Mouse (Mus musculus) neural tube, embryonic 11.5 days (tissue): ENCODE results near the gene Pdlim5. TPM values are rescaled to one million over a fixed set of nuclear protein-coding genes. Genes with fewer than 3 reads are reported as not detected.

ENCODE experiments used
- ATAC-seq: fragments of 200-750 bp; cut with Nextera tagmentation; 2 replicates; pipeline ENCODE4 v1.8.0; 2017; ENCODE audit warnings: moderate number of reproducible peaks, mild to moderate bottlenecking, moderate TSS enrichment, moderate library complexity; ENCODE audit not compliant: insufficient read depth, low FRiP score, low TSS enrichment
- DNase-seq: peaks from one replicate; pipeline ENCODE4 v3.0.0-alpha.2; 2015; ENCODE audit warnings: low spot score
- H3K27ac ChIP-seq: fragments of 300-500 bp; sonication (generic); 2 replicates; pipeline ENCODE4 v1.5.1; 2014; ENCODE audit warnings: low read depth, mild to moderate bottlenecking, low read length
- H3K27me3 ChIP-seq: fragments of 300-500 bp; sonication (generic); 2 replicates; pipeline ENCODE4 v1.6.1; 2014; ENCODE audit warnings: mild to moderate bottlenecking, low read length, mixed read lengths; ENCODE audit not compliant: control insufficient read depth, insufficient read depth
- H3K36me3 ChIP-seq: fragments of 300-500 bp; sonication (generic); 2 replicates; pipeline ENCODE4 v1.6.1; 2014; ENCODE audit warnings: mild to moderate bottlenecking, low read length, moderate library complexity, mixed read lengths; ENCODE audit not compliant: control insufficient read depth, insufficient read depth
- H3K4me1 ChIP-seq: fragments of 300-500 bp; sonication (generic); 2 replicates; pipeline ENCODE4 v1.6.1; 2014; ENCODE audit warnings: low read length, mixed read lengths; ENCODE audit not compliant: control insufficient read depth, insufficient read depth
- H3K4me2 ChIP-seq: fragments of 300-500 bp; sonication (generic); 2 replicates; pipeline ENCODE4 v1.6.1; 2014; ENCODE audit warnings: low read depth, mild to moderate bottlenecking, moderate library complexity
- H3K4me3 ChIP-seq: fragments of 300-500 bp; sonication (generic); 2 replicates; pipeline ENCODE4 v1.5.1; 2014; ENCODE audit warnings: low read depth, low read length
- H3K9ac ChIP-seq: fragments of 300-500 bp; sonication (generic); 2 replicates; pipeline ENCODE4 v1.6.1; 2014; ENCODE audit warnings: mild to moderate bottlenecking, low read length
- H3K9me3 ChIP-seq: fragments of 300-500 bp; sonication (generic); 2 replicates; pipeline ENCODE4 v1.6.1; 2016; ENCODE audit warnings: low read length; ENCODE audit not compliant: control insufficient read depth
- WGBS: fragments of 180-500 bp; shearing (Covaris S2); extraction: QIAGEN DNeasy Blood & Tissue Kit; methylation state at CpG from one replicate; pipeline ENCODE4 v1.1.7; 2014; 5-methylcytosine and 5-hydroxymethylcytosine counted together
- polyA plus RNA-seq: library from polyadenylated mRNA; unstranded; fragments of >200 nt; fragmentation: Nextera tagmentation; extraction: Ambion mirVana; gene quantifications from 2 replicates; pipeline ENCODE4 v1.2.1, GENCODE M21; 2014

Gene Pdlim5
- polyA plus RNA-seq, 1 experiment from 2014 or later: 20.8 TPM

DNA sequence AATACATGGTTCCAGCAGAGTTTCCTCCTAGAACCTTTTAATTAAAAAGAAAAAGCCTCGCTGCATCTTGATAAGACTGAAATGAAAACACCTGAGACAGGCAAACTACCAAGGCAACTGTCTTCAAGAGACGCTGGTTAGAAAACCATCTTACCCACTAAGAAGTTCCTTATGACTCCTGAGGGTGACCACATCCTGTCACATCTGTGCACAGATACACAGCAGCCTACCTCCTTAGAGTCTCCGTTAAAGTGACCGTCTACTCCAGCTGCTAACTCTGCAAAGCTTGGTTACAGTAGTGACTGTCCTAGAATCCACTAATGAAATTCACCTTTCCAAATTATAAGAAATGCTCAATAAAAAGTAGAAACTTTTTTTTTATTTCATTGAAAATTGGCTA, 38.8 kb downstream of the Pdlim5 start:
- no peak for DNase-seq
- H3K36me3 ChIP-seq: no peaks in the 10 kb centered on the region
- H3K27ac ChIP-seq: no peak overlapping the region
- ATAC-seq: no peak
- H3K4me3 ChIP-seq: no peak overlapping the region
- no peaks in the 10 kb centered on the region for H3K4me1 ChIP-seq
- H3K27me3 ChIP-seq: no peaks in the 10 kb centered on the region
- 83% methylated on average over 4 of the region's 4 CpGs for WGBS
- H3K9ac ChIP-seq: no peak overlapping the region
- H3K9me3 ChIP-seq: no peaks in the 10 kb centered on the region
- no peak overlapping the region for H3K4me2 ChIP-seq

DNA sequence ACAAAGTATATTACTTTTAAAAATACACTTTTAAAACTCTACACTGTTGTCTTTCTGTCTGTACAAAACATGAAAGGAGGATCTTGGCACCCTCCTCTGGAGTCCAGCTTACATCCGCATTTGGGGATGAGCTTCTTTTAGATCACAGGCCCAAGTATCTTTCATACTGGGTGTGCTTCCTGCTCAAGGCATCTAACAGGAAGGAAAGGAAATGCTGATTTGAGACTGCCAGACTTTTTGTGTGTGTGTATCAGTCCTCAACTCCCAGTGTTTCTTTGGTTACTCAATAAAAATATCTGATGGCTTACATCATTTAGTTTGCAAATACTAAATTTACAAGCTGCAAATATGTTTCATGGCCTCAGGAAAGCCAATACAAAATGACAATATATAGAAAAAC, 42.3 kb downstream of the Pdlim5 start:
- no peaks in the 10 kb centered on the region for H3K27me3 ChIP-seq
- H3K4me1 ChIP-seq: no peaks in the 10 kb centered on the region
- 87% methylated on average over 1 of the region's 1 CpGs for WGBS
- no peak overlapping the region for H3K4me3 ChIP-seq
- H3K36me3 ChIP-seq: no peaks in the 10 kb centered on the region
- no peak overlapping the region for H3K4me2 ChIP-seq
- no peak for ATAC-seq
- no peak overlapping the region for H3K9ac ChIP-seq
- no peak for DNase-seq
- no peaks in the 10 kb centered on the region for H3K9me3 ChIP-seq
- no peak overlapping the region for H3K27ac ChIP-seq

GRCm38 (mm10) chr3:142350513-142350912, 45.0 kb downstream of the Pdlim5 start:
- no peak overlapping the region for H3K9ac ChIP-seq
- DNase-seq: no peak
- no peaks in the 10 kb centered on the region for H3K27me3 ChIP-seq
- no peak for ATAC-seq
- no peaks in the 10 kb centered on the region for H3K36me3 ChIP-seq
- 68% methylated on average over 3 of the region's 3 CpGs for WGBS
- H3K9me3 ChIP-seq: no peaks in the 10 kb centered on the region
- H3K4me3 ChIP-seq: no peak overlapping the region
- H3K4me1 ChIP-seq: no peaks in the 10 kb centered on the region
- no peak overlapping the region for H3K4me2 ChIP-seq
- no peak overlapping the region for H3K27ac ChIP-seq

GRCm38 (mm10) chr3:142348816-142349631, 46.5 kb downstream of the Pdlim5 start:
- Histone ChIP-seq H3K4me2 (no peak overlapping the region), H3K36me3 (no peaks in the 10 kb centered on the region), H3K27ac (no peak overlapping the region), H3K4me3 (no peak overlapping the region), H3K9me3 (no peaks in the 10 kb centered on the region), H3K9ac (no peak overlapping the region), H3K27me3 (no peaks in the 10 kb centered on the region), H3K4me1 (no peaks in the 10 kb centered on the region)
- no peak for DNase-seq
- ATAC-seq: no peak
- 65% methylated on average over 5 of the region's 5 CpGs for WGBS

GRCm38 (mm10) chr3:142346261-142346660, 49.2 kb downstream of the Pdlim5 start:
- H3K4me1 ChIP-seq: no peaks in the 10 kb centered on the region
- H3K4me2 ChIP-seq: no peak overlapping the region
- no peaks in the 10 kb centered on the region for H3K27me3 ChIP-seq
- H3K9ac ChIP-seq: no peak overlapping the region
- no peaks in the 10 kb centered on the region for H3K36me3 ChIP-seq
- WGBS: 87% methylated on average over 6 of the region's 6 CpGs
- no peak for ATAC-seq
- no peak overlapping the region for H3K27ac ChIP-seq
- DNase-seq: no peak
- H3K9me3 ChIP-seq: no peaks in the 10 kb centered on the region
- no peak overlapping the region for H3K4me3 ChIP-seq

- DNase-seq: no peak
- Histone ChIP-seq H3K4me1 (no peaks in the 10 kb centered on the region), H3K36me3 (no peaks in the 10 kb centered on the region), H3K27ac (no peak overlapping the region), H3K9me3 (no peaks in the 10 kb centered on the region), H3K4me3 (no peak overlapping the region), H3K27me3 (no peaks in the 10 kb centered on the region), H3K4me2 (no peak overlapping the region), H3K9ac (no peak overlapping the region)
- ATAC-seq: no peak
- WGBS: 82% methylated on average over 8 of the region's 8 CpGs
These were observed 50.0 kb downstream of the Pdlim5 start for GRCm38 (mm10) chr3:142345235-142346125.

DNA sequence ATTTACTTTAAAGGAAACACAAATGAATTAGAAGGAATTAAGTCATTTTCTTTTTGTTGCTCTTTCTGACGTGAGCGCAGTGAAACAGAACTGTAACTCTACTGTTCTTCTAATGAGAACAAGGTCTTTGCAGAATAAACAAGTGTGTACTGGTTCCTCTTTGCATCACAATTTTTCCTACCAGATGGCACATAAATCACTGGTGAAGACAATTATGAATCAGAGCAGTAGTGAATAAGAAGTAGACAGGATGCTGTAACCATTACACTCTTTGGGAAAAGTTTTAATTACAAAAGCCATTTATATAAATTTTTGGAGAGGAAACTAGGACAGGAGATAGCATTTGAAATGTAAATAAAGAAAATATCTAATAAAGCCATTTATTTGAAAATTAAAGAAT, 51.7 kb downstream of the Pdlim5 start:
- Histone ChIP-seq H3K4me3 (no peak overlapping the region), H3K4me2 (no peak overlapping the region), H3K4me1 (no peaks in the 10 kb centered on the region), H3K9me3 (no peaks in the 10 kb centered on the region), H3K36me3 (no peaks in the 10 kb centered on the region), H3K9ac (no peak overlapping the region), H3K27me3 (no peaks in the 10 kb centered on the region), H3K27ac (no peak overlapping the region)
- DNase-seq: no peak
- WGBS: 90% methylated on average over 2 of the region's 2 CpGs
- no peak for ATAC-seq

DNA sequence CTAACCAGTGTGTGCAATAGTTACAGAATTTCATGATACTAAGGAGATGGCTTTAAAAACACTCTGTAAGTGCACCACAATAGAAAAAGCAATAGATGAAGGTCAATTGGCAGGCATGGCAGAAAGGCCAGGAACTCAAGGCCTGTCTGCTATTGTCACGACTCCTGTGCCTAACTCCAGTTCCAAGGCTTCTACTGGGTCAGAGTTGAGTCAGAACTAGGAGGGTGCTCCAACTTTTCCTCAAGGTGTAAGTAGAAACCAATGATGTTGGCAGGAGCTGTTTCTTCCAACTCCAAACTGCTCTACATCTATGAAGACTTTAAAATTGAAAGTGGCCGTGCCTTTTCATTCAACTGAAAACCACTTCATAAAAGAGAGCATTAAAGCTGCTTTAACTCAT, 54.8 kb downstream of the Pdlim5 start:
- H3K27me3 ChIP-seq: no peaks in the 10 kb centered on the region
- H3K36me3 ChIP-seq: no peaks in the 10 kb centered on the region
- no peaks in the 10 kb centered on the region for H3K9me3 ChIP-seq
- no peaks in the 10 kb centered on the region for H3K4me1 ChIP-seq
- H3K4me3 ChIP-seq: no peak overlapping the region
- H3K9ac ChIP-seq: no peak overlapping the region
- DNase-seq (no peak), ATAC-seq (no peak)
- no peak overlapping the region for H3K4me2 ChIP-seq
- no peak overlapping the region for H3K27ac ChIP-seq
- 88% methylated on average over 2 of the region's 2 CpGs for WGBS
